Mouse (Mus musculus): Measurements from ENCODE around the gene Slx4ip.

DNA sequence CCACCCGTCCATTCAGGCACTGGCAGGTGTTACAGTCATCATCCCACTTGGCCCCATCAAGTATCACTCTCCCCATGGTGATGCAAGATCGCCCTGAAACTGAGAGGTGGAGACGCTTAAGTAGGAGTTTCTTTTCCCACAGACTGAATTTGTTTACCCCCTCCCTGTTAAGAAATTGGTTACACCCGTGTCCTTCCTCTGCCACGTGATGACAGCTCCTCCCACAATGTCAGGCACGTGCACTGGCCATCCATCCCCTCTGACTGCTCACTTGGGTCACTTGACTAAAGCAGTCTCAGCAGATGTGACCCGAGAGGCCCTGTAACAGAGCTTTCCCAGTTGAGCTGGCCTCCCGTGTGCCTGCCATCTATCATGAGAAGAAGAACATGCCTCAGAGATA lies 194.2 kb downstream of the Slx4ip start:
- TF ChIP-seq POLR2A (IDR thresholded peaks at IDR 0.05; ENCODE audit: low read depth, low read length) (no peak), CTCF (IDR thresholded peaks at IDR 0.05; ENCODE audit: extremely low read depth, insufficient read depth, insufficient read length, insufficient replicate concordance) (no peak)
